Mouse (Mus musculus): ENCODE data around the gene Acap1. TPM values are rescaled to one million over a fixed set of nuclear protein-coding genes. Genes with fewer than 3 reads are reported as not detected.

The Acap1 gene
- polyA plus RNA-seq, 1 experiment from 2014 or later: 0.90 TPM

GRCm38 (mm10) chr11:69914372-69914764, 19.0 kb upstream of the Acap1 start:
- peak overlapping the region; percentile 92 for H3K4me3 ChIP-seq (replicated peaks)
- peaks cover 44% of the 10 kb centered on the region for H3K4me1 ChIP-seq (replicated peaks)
- no peaks in the 10 kb centered on the region for H3K9me3 ChIP-seq
- no peaks in the 10 kb centered on the region for H3K27me3 ChIP-seq
- ATAC-seq (ENCODE audit: insufficient number of reproducible peaks, insufficient read depth, low FRiP score, low TSS enrichment, low read depth): no peak
- peak overlapping the region; percentile 93 for H3K9ac ChIP-seq (replicated peaks)
- peaks cover 91% of the 10 kb centered on the region for H3K36me3 ChIP-seq
- peak overlapping the region; percentile 92 for H3K27ac ChIP-seq
- WGBS: 4% methylated on average over 17 of the region's 17 CpGs
- H3K4me2 ChIP-seq: peak overlapping the region; percentile 98

GRCm38 (mm10) chr11:69913554-69914371, 18.4 kb upstream of the Acap1 start, which contains the start of gene Gps2:
Gene Gps2, plus strand, starts transcription at chr11:69913888.
- peaks cover 91% of the 10 kb centered on the region for H3K36me3 ChIP-seq
- WGBS: 2% methylated on average over 61 of the region's 61 CpGs

GRCm38 (mm10) chr11:69912716-69913530, 17.6 kb upstream of the Acap1 start:
- Histone ChIP-seq H3K4me3 (replicated peaks) (peak overlapping the region; percentile 92), H3K9me3 (no peaks in the 10 kb centered on the region), H3K27ac (peak overlapping the region; percentile 92; the same call in 1 of the 2 replicates), H3K36me3 (peaks cover 91% of the 10 kb centered on the region), H3K27me3 (no peaks in the 10 kb centered on the region), H3K4me1 (replicated peaks) (peaks cover 33% of the 10 kb centered on the region), H3K4me2 (peak overlapping the region; percentile 98), H3K9ac (replicated peaks) (peak overlapping the region; percentile 93)
- WGBS: 75% methylated on average over 15 of the region's 15 CpGs
- 0 out of 2 replicates have a peak, but pooled peaks have one; percentile 24 for ATAC-seq (ENCODE audit: insufficient number of reproducible peaks, insufficient read depth, low FRiP score, low TSS enrichment, low read depth)

More at GRCm38 (mm10) chr11:69913554-69914371, 18.4 kb upstream of the Acap1 start, which contains the start of gene Gps2:
- H3K4me1 ChIP-seq (replicated peaks): peaks cover 39% of the 10 kb centered on the region
- ATAC-seq (ENCODE audit: insufficient number of reproducible peaks, insufficient read depth, low FRiP score, low TSS enrichment, low read depth): peak; percentile 71
- peak within 1 kb of the TSS; percentile 93 for H3K9ac ChIP-seq (replicated peaks)
- peak within 1 kb of the TSS; percentile 92 for H3K27ac ChIP-seq
- H3K4me2 ChIP-seq: peak within 1 kb of the TSS; percentile 98
- H3K27me3 ChIP-seq: no peaks in the 10 kb centered on the region
- H3K9me3 ChIP-seq: no peaks in the 10 kb centered on the region
- peak within 1 kb of the TSS; percentile 92 for H3K4me3 ChIP-seq (replicated peaks)

GRCm38 (mm10) chr11:69911701-69912100, 16.4 kb upstream of the Acap1 start:
- no peak overlapping the region for H3K9ac ChIP-seq (replicated peaks)
- H3K4me1 ChIP-seq (replicated peaks): peaks cover 27% of the 10 kb centered on the region
- WGBS: 93% methylated on average over 6 of the region's 6 CpGs
- H3K27ac ChIP-seq: no peak overlapping the region
- H3K9me3 ChIP-seq: no peaks in the 10 kb centered on the region
- H3K4me2 ChIP-seq: no peak overlapping the region
- peaks cover 91% of the 10 kb centered on the region for H3K36me3 ChIP-seq
- H3K27me3 ChIP-seq: no peaks in the 10 kb centered on the region
- H3K4me3 ChIP-seq (replicated peaks): no peak overlapping the region
- no peak for ATAC-seq (ENCODE audit: insufficient number of reproducible peaks, insufficient read depth, low FRiP score, low TSS enrichment, low read depth)

GRCm38 (mm10) chr11:69910781-69911560, 15.6 kb upstream of the Acap1 start:
- Histone ChIP-seq H3K4me3 (replicated peaks) (no peak overlapping the region), H3K4me2 (no peak overlapping the region), H3K27ac (no peak overlapping the region), H3K9me3 (no peaks in the 10 kb centered on the region), H3K36me3 (peaks cover 91% of the 10 kb centered on the region), H3K27me3 (no peaks in the 10 kb centered on the region), H3K4me1 (replicated peaks) (peaks cover 25% of the 10 kb centered on the region), H3K9ac (replicated peaks) (no peak overlapping the region)
- WGBS: 93% methylated on average over 17 of the region's 17 CpGs
- ATAC-seq (ENCODE audit: insufficient number of reproducible peaks, insufficient read depth, low FRiP score, low TSS enrichment, low read depth): no peak

GRCm38 (mm10) chr11:69910177-69910576, 14.8 kb upstream of the Acap1 start:
- Histone ChIP-seq H3K9me3 (no peaks in the 10 kb centered on the region), H3K27me3 (no peaks in the 10 kb centered on the region), H3K36me3 (peaks cover 91% of the 10 kb centered on the region), H3K27ac (no peak overlapping the region), H3K4me1 (replicated peaks) (peaks cover 17% of the 10 kb centered on the region), H3K4me2 (no peak overlapping the region), H3K9ac (replicated peaks) (no peak overlapping the region), H3K4me3 (replicated peaks) (no peak overlapping the region)
- no peak for ATAC-seq (ENCODE audit: insufficient number of reproducible peaks, insufficient read depth, low FRiP score, low TSS enrichment, low read depth)
- 94% methylated on average over 8 of the region's 8 CpGs for WGBS

GRCm38 (mm10) chr11:69909174-69909573, 13.8 kb upstream of the Acap1 start:
- WGBS: 86% methylated on average over 5 of the region's 5 CpGs
- Histone ChIP-seq H3K9ac (replicated peaks) (no peak overlapping the region), H3K27me3 (no peaks in the 10 kb centered on the region), H3K4me3 (replicated peaks) (no peak overlapping the region), H3K4me2 (no peak overlapping the region), H3K4me1 (replicated peaks) (peaks cover 9% of the 10 kb centered on the region), H3K27ac (no peak overlapping the region), H3K9me3 (no peaks in the 10 kb centered on the region), H3K36me3 (peaks cover 93% of the 10 kb centered on the region)
- ATAC-seq (ENCODE audit: insufficient number of reproducible peaks, insufficient read depth, low FRiP score, low TSS enrichment, low read depth): no peak

- Histone ChIP-seq H3K9me3 (no peaks in the 10 kb centered on the region), H3K4me3 (replicated peaks) (no peak overlapping the region), H3K9ac (replicated peaks) (no peak overlapping the region), H3K27ac (no peak overlapping the region), H3K4me1 (replicated peaks) (peaks cover 9% of the 10 kb centered on the region), H3K36me3 (peaks cover 98% of the 10 kb centered on the region), H3K27me3 (no peaks in the 10 kb centered on the region), H3K4me2 (no peak overlapping the region)
- no peak for ATAC-seq (ENCODE audit: insufficient number of reproducible peaks, insufficient read depth, low FRiP score, low TSS enrichment, low read depth)
- 93% methylated on average over 11 of the region's 11 CpGs for WGBS
These were observed 13.3 kb upstream of the Acap1 start for GRCm38 (mm10) chr11:69908645-69909044.

- 93% methylated on average over 9 of the region's 9 CpGs for WGBS
- H3K9ac ChIP-seq (replicated peaks): no peak overlapping the region
- H3K9me3 ChIP-seq: no peaks in the 10 kb centered on the region
- no peak for ATAC-seq (ENCODE audit: insufficient number of reproducible peaks, insufficient read depth, low FRiP score, low TSS enrichment, low read depth)
- H3K4me3 ChIP-seq (replicated peaks): no peak overlapping the region
- no peaks in the 10 kb centered on the region for H3K27me3 ChIP-seq
- peaks cover 20% of the 10 kb centered on the region for H3K4me1 ChIP-seq (replicated peaks)
- no peak overlapping the region for H3K4me2 ChIP-seq
- H3K36me3 ChIP-seq: peaks cover 64% of the 10 kb centered on the region
- H3K27ac ChIP-seq: no peak overlapping the region
These were observed 9.0 kb upstream of the Acap1 start for GRCm38 (mm10) chr11:69904311-69904710.

GRCm38 (mm10) chr11:69902972-69903371, 7.6 kb upstream of the Acap1 start:
- Histone ChIP-seq H3K4me1 (replicated peaks) (peaks cover 32% of the 10 kb centered on the region), H3K4me3 (replicated peaks) (peak overlapping the region; percentile 95), H3K36me3 (peaks cover 51% of the 10 kb centered on the region), H3K27me3 (no peaks in the 10 kb centered on the region), H3K9ac (replicated peaks) (0 out of 2 replicates have a peak overlapping the region, but pooled peaks have one; percentile 97), H3K4me2 (peak overlapping the region; percentile 84), H3K27ac (no peak overlapping the region), H3K9me3 (no peaks in the 10 kb centered on the region)
- WGBS: 89% methylated on average over 13 of the region's 13 CpGs
- no peak for ATAC-seq (ENCODE audit: insufficient number of reproducible peaks, insufficient read depth, low FRiP score, low TSS enrichment, low read depth)

Data from limb, embryonic 12.5 days (tissue).